Mouse (Mus musculus) heart, embryonic 13.5 days (tissue): ENCODE data around the gene Slc25a3. TPM values are rescaled to one million over a fixed set of nuclear protein-coding genes. Genes with fewer than 3 reads are reported as not detected.

Experiments
- ATAC-seq: fragments of 200-750 bp; cut with Nextera tagmentation; 2 replicates; pipeline ENCODE4 v1.8.0; 2017; ENCODE audit warnings: moderate TSS enrichment; ENCODE audit not compliant: insufficient number of reproducible peaks, low FRiP score, low TSS enrichment; ENCODE audit errors: extremely low read depth
- H3K27ac ChIP-seq: fragments of 300-500 bp; sonication (generic); replicated peaks from 2 replicates; pipeline ENCODE4 v1.5.1; 2015; ENCODE audit warnings: moderate library complexity, mild to moderate bottlenecking, inconsistent platforms
- H3K27me3 ChIP-seq: fragments of 300-500 bp; sonication (generic); replicated peaks from 2 replicates; pipeline ENCODE4 v1.6.1; 2015; ENCODE audit warnings: mild to moderate bottlenecking, inconsistent platforms
- H3K36me3 ChIP-seq: fragments of 300-500 bp; sonication (generic); 2 replicates; pipeline ENCODE4 v1.6.1; 2015; ENCODE audit warnings: mild to moderate bottlenecking, inconsistent platforms
- H3K4me1 ChIP-seq: fragments of 300-500 bp; sonication (generic); 2 replicates; pipeline ENCODE4 v1.6.1; 2015; ENCODE audit warnings: inconsistent platforms
- H3K4me2 ChIP-seq: fragments of 300-500 bp; sonication (generic); 2 replicates; pipeline ENCODE4 v1.6.1; 2015; ENCODE audit warnings: inconsistent platforms, mild to moderate bottlenecking, moderate library complexity
- H3K4me3 ChIP-seq: fragments of 300-500 bp; sonication (generic); 2 replicates; pipeline ENCODE4 v1.5.1; 2015; ENCODE audit warnings: moderate library complexity, mild to moderate bottlenecking, inconsistent platforms
- H3K9ac ChIP-seq: fragments of 300-500 bp; sonication (generic); 2 replicates; pipeline ENCODE4 v1.6.1; 2015; ENCODE audit warnings: inconsistent platforms, mild to moderate bottlenecking, moderate library complexity
- H3K9me3 ChIP-seq: fragments of 300-500 bp; sonication (generic); 2 replicates; pipeline ENCODE4 v1.6.1; 2016; ENCODE audit warnings: inconsistent platforms
- WGBS: fragments of 180-500 bp; shearing (Covaris S2); methylation state at CpG from one replicate; pipeline ENCODE4 v1.1.7; 2015; ENCODE audit warnings: mixed read lengths; 5-methylcytosine and 5-hydroxymethylcytosine counted together
- polyA plus RNA-seq: library from polyadenylated mRNA; unstranded; fragments of >200 nt; fragmentation: Nextera tagmentation; extraction: Ambion mirVana; gene quantifications from 2 replicates; pipeline ENCODE4 v1.2.1, GENCODE M21; 2015

Gene Slc25a3
- polyA plus RNA-seq, 1 experiment from 2014 or later = 801 TPM

- Histone ChIP-seq H3K27me3 (no peaks in the 10 kb centered on the region), H3K4me3 (peak within 1 kb of the TSS; percentile 97), H3K9ac (peak within 1 kb of the TSS; percentile 95), H3K27ac (peak within 1 kb of the TSS; percentile 92), H3K4me2 (peak within 1 kb of the TSS; percentile 77), H3K9me3 (no peaks in the 10 kb centered on the region), H3K36me3 (peaks cover 25% of the 10 kb centered on the region), H3K4me1 (peaks cover 17% of the 10 kb centered on the region)
- peak; percentile 95 for ATAC-seq
- WGBS = under 1% methylated on average over 83 of the region's 87 CpGs
These were observed 41.1 kb downstream of the Slc25a3 start, which contains the start of the genes Apaf1 and Ikbip for GRCm38 (mm10) chr10:91082550-91083392. Apaf1 (minus strand) TSS chr10:91082770. Ikbip (plus strand) TSS chr10:91082940.

- H3K27me3 ChIP-seq = no peaks in the 10 kb centered on the region
- H3K4me3 ChIP-seq = peak overlapping the region; percentile 97
- peak overlapping the region; percentile 77 for H3K4me2 ChIP-seq
- H3K36me3 ChIP-seq = peaks cover 30% of the 10 kb centered on the region
- peak overlapping the region; percentile 95 for H3K9ac ChIP-seq
- H3K4me1 ChIP-seq = peaks cover 17% of the 10 kb centered on the region
- peak; percentile 1; the same call in 1 of the 2 replicates for ATAC-seq
- H3K9me3 ChIP-seq = no peaks in the 10 kb centered on the region
- WGBS = under 1% methylated on average over 27 of the region's 27 CpGs
- peak overlapping the region; percentile 92 for H3K27ac ChIP-seq
These were observed 41.8 kb downstream of the Slc25a3 start for GRCm38 (mm10) chr10:91081959-91082507.

GRCm38 (mm10) chr10:91080540-91080939, 43.3 kb downstream of the Slc25a3 start:
- Histone ChIP-seq H3K9me3 (no peaks in the 10 kb centered on the region), H3K36me3 (peaks cover 42% of the 10 kb centered on the region), H3K4me3 (0 out of 2 replicates have a peak overlapping the region, but pooled peaks have one; percentile 1), H3K27ac (no peak overlapping the region), H3K4me1 (peaks cover 17% of the 10 kb centered on the region), H3K9ac (no peak overlapping the region), H3K4me2 (peak overlapping the region; percentile 77), H3K27me3 (no peaks in the 10 kb centered on the region)
- no peak for ATAC-seq
- WGBS = 79% methylated on average over 5 of the region's 5 CpGs

GRCm38 (mm10) chr10:91076667-91077066, 47.2 kb downstream of the Slc25a3 start:
- Histone ChIP-seq H3K36me3 (peaks cover 64% of the 10 kb centered on the region), H3K9me3 (no peaks in the 10 kb centered on the region), H3K27ac (no peak overlapping the region), H3K9ac (no peak overlapping the region), H3K4me2 (no peak overlapping the region), H3K4me3 (no peak overlapping the region), H3K27me3 (no peaks in the 10 kb centered on the region), H3K4me1 (peaks cover 8% of the 10 kb centered on the region; the same call in 1 of the 2 replicates)
- no peak for ATAC-seq
- WGBS = 87% methylated on average over 2 of the region's 2 CpGs

GRCm38 (mm10) chr10:91073345-91073744, 50.5 kb downstream of the Slc25a3 start:
- H3K36me3 ChIP-seq = peaks cover 72% of the 10 kb centered on the region
- H3K4me2 ChIP-seq = no peak overlapping the region
- no peak overlapping the region for H3K4me3 ChIP-seq
- H3K27me3 ChIP-seq = no peaks in the 10 kb centered on the region
- whole genome bisulfite sequencing = 68% methylated on average over 3 of the region's 3 CpGs
- no peak overlapping the region for H3K9ac ChIP-seq
- no peak overlapping the region for H3K27ac ChIP-seq
- H3K4me1 ChIP-seq = no peaks in the 10 kb centered on the region
- ATAC-seq = no peak
- no peaks in the 10 kb centered on the region for H3K9me3 ChIP-seq

- 50% methylated on average over 1 of the region's 1 CpGs for WGBS
- peaks cover 71% of the 10 kb centered on the region for H3K36me3 ChIP-seq
These were observed 52.1 kb downstream of the Slc25a3 start for GRCm38 (mm10) chr10:91071768-91072167.

More at GRCm38 (mm10) chr10:91071768-91072167, 52.1 kb downstream of the Slc25a3 start:
- no peaks in the 10 kb centered on the region for H3K9me3 ChIP-seq
- H3K9ac ChIP-seq = no peak overlapping the region
- no peaks in the 10 kb centered on the region for H3K27me3 ChIP-seq
- ATAC-seq = no peak
- H3K27ac ChIP-seq = no peak overlapping the region
- H3K4me3 ChIP-seq = no peak overlapping the region
- H3K4me2 ChIP-seq = no peak overlapping the region
- H3K4me1 ChIP-seq = no peaks in the 10 kb centered on the region

Other genes with a start within 250 kb of the Slc25a3 start
- 11.3 and 11.9 TPM in 2 replicates for gene Apaf1, start 41.3 kb downstream of the Slc25a3 start, polyA plus RNA-seq
- 40.2 and 41.3 TPM in 2 replicates for gene Ikbip, start 41.1 kb downstream of the Slc25a3 start, polyA plus RNA-seq
- 128 and 129 TPM in 2 replicates for gene Tmpo, start 57.3 kb upstream of the Slc25a3 start, polyA plus RNA-seq